Comparison of ENCODE assay signal across 21 mouse cellular contexts in the genomic region with DNA sequence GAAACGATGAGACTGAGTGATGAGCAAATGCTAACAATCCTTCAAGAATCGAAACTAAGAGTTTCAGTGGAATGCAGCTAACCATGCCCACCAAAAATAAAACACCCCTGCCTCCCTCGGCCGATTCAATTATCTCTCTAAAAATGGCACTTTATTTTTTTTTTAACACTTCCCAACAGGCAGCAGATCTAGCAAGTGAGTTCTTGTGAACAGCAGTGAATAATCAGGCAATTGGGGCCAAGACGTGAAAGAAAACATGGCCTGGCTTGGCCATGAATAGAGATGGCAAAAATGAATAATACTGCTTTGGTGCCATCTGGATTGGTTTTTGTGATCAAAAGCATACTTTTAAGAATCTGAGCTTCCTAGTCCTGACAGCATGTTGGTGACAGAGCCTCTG. TPM values are rescaled to one million over a fixed set of nuclear protein-coding genes. Genes with fewer than 3 reads are reported as not detected.
"Had no signal": no experiment of that assay in that cellular context is flagged by ENCODE, and none has a peak within 500 bp of the region (broad histone marks: within the 10 kb centered on the region; RNA-seq: fewer than 3 reads in every experiment).

No protein-coding gene starts in this region.

- H3K9me3 ChIP-seq: limb, embryonic 15.5 days; liver, embryonic 12.5 days; midbrain, embryonic 10.5 days; neural tube, embryonic 15.5 days had no signal

- H3K4me3 ChIP-seq: limb, embryonic 15.5 days; liver, embryonic 12.5 days; midbrain, embryonic 10.5 days; myocyte; neural tube, embryonic 15.5 days had no signal

- DNase-seq: kidney, adult 8-10 months; kidney, postnatal 25 days; lung, embryonic 14.5 days; lung, postnatal 10 days; lung, postnatal 4 days; midbrain, embryonic 14.5 days; retina, postnatal 1 day; spleen, adult 18-20 months; thymus, adult 18-20 months; thymus, postnatal 14 days had no signal

- H3K36me3 ChIP-seq: limb, embryonic 15.5 days; liver, embryonic 12.5 days; midbrain, embryonic 10.5 days; neural tube, embryonic 15.5 days had no signal

- H3K9ac ChIP-seq: limb, embryonic 15.5 days; liver, embryonic 12.5 days; lung, embryonic 14.5 days; neural tube, embryonic 15.5 days had no signal

- H3K27me3 ChIP-seq: limb, embryonic 15.5 days; neural tube, embryonic 15.5 days had no signal

- H3K4me2 ChIP-seq: limb, embryonic 15.5 days; liver, embryonic 12.5 days; lung, embryonic 14.5 days; neural tube, embryonic 15.5 days had no signal

- ATAC-seq: liver, embryonic 12.5 days had no signal

- H3K4me1 ChIP-seq: limb, embryonic 15.5 days; liver, embryonic 12.5 days; midbrain, embryonic 10.5 days; neural tube, embryonic 15.5 days had no signal

- H3K27ac ChIP-seq: limb, embryonic 15.5 days; liver, embryonic 12.5 days; midbrain, embryonic 10.5 days; neural tube, embryonic 15.5 days had no signal

RNA-seq across cellular contexts. Expression of gene Ocm, which starts 55.5 kb away (rescaled TPM):
- total RNA-seq: layer of hippocampus, adult 18-20 months; layer of hippocampus, postnatal 25 days; megakaryocyte, adult 5-6 weeks had no signal
- polyA plus RNA-seq: limb, embryonic 11.5 days; liver, embryonic 12.5 days; liver, embryonic 16.5 days; lung, embryonic 14.5 days; midbrain, embryonic 10.5 days; midbrain, embryonic 14.5 days; myocyte; neural tube, embryonic 11.5 days; neural tube, embryonic 15.5 days had no signal
